Mouse (Mus musculus): ENCODE results near the gene Tha1. TPM values are rescaled to one million over a fixed set of nuclear protein-coding genes. Genes with fewer than 3 reads are reported as not detected.
A peak's percentile ranks its signal among the peaks of the same experiment; 100 is the strongest.

Tha1 gene
- polyA plus RNA-seq, 1 experiment from 2014 or later = 6.6 TPM

DNA sequence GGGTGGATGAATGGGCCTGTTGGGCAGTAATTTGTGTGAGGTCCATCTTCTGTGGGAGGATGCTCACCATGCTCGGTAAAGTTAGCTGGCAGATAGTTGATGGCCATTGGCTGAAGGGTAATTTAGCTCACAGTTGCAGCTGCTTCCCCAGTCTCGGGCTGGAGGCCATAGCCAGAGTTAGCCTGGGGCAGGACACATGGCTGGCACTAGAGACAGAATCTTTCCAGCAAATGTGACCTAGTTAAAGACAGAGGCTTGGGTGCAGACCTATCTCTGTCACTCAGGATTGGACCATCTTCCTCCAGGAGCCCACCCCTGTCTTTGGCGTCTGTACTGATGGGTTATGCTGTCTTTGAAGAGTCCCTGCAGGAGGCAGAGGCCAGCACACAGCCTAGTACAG, 14.9 kb downstream of the Tha1 start:
- Histone ChIP-seq H3K9me3 (ENCODE audit: low read length) (no peaks in the 10 kb centered on the region), H3K27ac (ENCODE audit: low read depth) (no peak overlapping the region), H3K4me2 (ENCODE audit: low read depth, low read length) (no peak overlapping the region), H3K36me3 (replicated peaks; ENCODE audit: insufficient read depth, low read length) (peaks cover 38% of the 10 kb centered on the region), H3K27me3 (ENCODE audit: insufficient read depth, low read length) (peaks cover 32% of the 10 kb centered on the region), H3K9ac (replicated peaks) (no peak overlapping the region), H3K4me3 (ENCODE audit: low read depth, low read length) (no peak overlapping the region), H3K4me1 (ENCODE audit: insufficient read depth) (no peaks in the 10 kb centered on the region)
- DNase-seq (no peak), ATAC-seq (no peak)
- 73% methylated on average over 3 of the region's 3 CpGs for WGBS (ENCODE audit: insufficient replicate concordance)
- TF ChIP-seq EP300 (IDR thresholded peaks at IDR 0.05; ENCODE audit: low read depth) (no peak), CTCF (IDR thresholded peaks at IDR 0.05; ENCODE audit: low read depth) (no peak)

DNA sequence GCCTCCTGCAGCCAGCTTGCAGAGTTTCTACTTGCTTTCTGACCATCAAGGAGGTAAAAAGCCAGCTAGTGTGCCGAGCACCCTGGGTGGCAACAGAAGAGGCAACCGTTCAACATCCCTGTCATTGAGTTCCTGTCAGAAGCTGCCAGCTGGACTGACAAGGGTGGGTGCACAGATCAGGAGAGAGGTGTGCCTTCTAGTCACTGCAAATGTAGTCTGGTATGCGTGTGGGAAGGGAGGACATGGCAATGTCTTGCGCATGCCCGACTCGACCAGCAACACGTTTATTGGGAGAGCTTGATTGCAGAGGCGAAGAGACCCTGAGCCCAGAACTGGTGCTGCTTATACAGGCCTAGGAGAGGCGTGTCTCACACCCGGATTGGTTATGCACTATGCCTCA, 15.8 kb downstream of the Tha1 start:
- no peak overlapping the region for H3K9ac ChIP-seq (replicated peaks)
- no peak overlapping the region for H3K4me2 ChIP-seq (ENCODE audit: low read depth, low read length)
- H3K4me1 ChIP-seq (ENCODE audit: insufficient read depth) = no peaks in the 10 kb centered on the region
- no peak overlapping the region for H3K27ac ChIP-seq (ENCODE audit: low read depth)
- H3K27me3 ChIP-seq (ENCODE audit: insufficient read depth, low read length) = peaks cover 27% of the 10 kb centered on the region
- ATAC-seq = 0 out of 2 replicates have a peak, but pooled peaks have one; percentile 21
- H3K9me3 ChIP-seq (ENCODE audit: low read length) = no peaks in the 10 kb centered on the region
- H3K4me3 ChIP-seq (ENCODE audit: low read depth, low read length) = no peak overlapping the region
- 95% methylated on average over 10 of the region's 10 CpGs for WGBS (ENCODE audit: insufficient replicate concordance)
- H3K36me3 ChIP-seq (replicated peaks; ENCODE audit: insufficient read depth, low read length) = peaks cover 48% of the 10 kb centered on the region
- TF ChIP-seq CTCF (IDR thresholded peaks at IDR 0.05; ENCODE audit: low read depth) = no peak
- TF ChIP-seq EP300 (IDR thresholded peaks at IDR 0.05; ENCODE audit: low read depth) = no peak
- no peak for DNase-seq

DNA sequence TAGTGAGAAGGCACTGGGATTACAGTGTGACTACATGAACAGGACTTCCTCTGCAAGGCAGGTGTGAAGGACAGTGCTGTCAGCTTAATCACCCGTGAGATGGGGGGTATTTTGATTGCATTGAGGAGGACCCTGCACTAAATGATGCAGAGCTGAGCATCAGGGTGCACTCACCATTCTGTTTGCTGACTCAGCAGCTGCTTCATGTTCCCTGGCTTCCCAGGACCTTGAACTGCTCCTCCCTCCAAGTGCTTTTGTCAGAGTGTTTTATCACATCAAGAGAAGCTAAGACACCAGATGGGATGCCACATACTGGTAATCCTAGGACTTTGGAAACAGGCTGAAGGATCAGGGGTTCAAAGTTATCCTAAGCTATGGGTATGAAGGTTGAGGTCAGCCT, 17.3 kb downstream of the Tha1 start:
- H3K36me3 ChIP-seq (replicated peaks; ENCODE audit: insufficient read depth, low read length) = peaks cover 60% of the 10 kb centered on the region
- no peak for ATAC-seq
- WGBS (ENCODE audit: insufficient replicate concordance) = 78% methylated on average over 1 of the region's 1 CpGs

DNA sequence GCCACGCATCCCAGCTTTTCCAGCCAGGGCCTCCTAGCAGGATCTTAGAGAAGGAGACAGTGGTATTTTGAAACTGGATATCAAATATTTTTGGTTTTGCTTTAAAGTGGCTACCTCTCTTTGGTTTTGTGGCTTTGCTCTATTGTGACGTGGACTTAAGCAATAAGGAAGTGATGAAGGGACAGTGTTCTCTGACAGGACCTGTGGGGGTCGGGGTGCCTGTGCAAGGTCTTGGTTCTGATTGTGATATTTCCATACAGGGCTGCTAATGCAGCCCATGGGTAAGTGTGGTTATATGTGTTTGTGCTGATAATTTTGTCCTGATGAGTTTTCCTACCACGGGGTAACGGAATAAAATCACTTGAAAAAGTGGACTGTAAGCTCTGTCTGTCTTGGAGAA, 17.9 kb downstream of the Tha1 start:
- Histone ChIP-seq H3K9ac (replicated peaks) (no peak overlapping the region), H3K4me1 (ENCODE audit: insufficient read depth) (peaks cover 6% of the 10 kb centered on the region), H3K9me3 (ENCODE audit: low read length) (no peaks in the 10 kb centered on the region), H3K36me3 (replicated peaks; ENCODE audit: insufficient read depth, low read length) (peaks cover 62% of the 10 kb centered on the region), H3K27ac (ENCODE audit: low read depth) (no peak overlapping the region), H3K4me3 (ENCODE audit: low read depth, low read length) (no peak overlapping the region), H3K27me3 (ENCODE audit: insufficient read depth, low read length) (peaks cover 8% of the 10 kb centered on the region), H3K4me2 (ENCODE audit: low read depth, low read length) (no peak overlapping the region)
- no peak for DNase-seq
- TF ChIP-seq CTCF (IDR thresholded peaks at IDR 0.05; ENCODE audit: low read depth) (no peak), EP300 (IDR thresholded peaks at IDR 0.05; ENCODE audit: low read depth) (no peak)
- WGBS (ENCODE audit: insufficient replicate concordance) = 93% methylated on average over 5 of the region's 5 CpGs
- no peak for ATAC-seq

More for the DNA sequence above, 17.3 kb downstream of the Tha1 start:
- no peak for DNase-seq
- Histone ChIP-seq H3K4me1 (ENCODE audit: insufficient read depth) (0 out of 2 replicates have a peak, but pooled peaks cover 2% of the 10 kb centered on the region), H3K4me3 (ENCODE audit: low read depth, low read length) (no peak overlapping the region), H3K9ac (replicated peaks) (no peak overlapping the region), H3K9me3 (ENCODE audit: low read length) (no peaks in the 10 kb centered on the region), H3K4me2 (ENCODE audit: low read depth, low read length) (no peak overlapping the region), H3K27me3 (ENCODE audit: insufficient read depth, low read length) (peaks cover 14% of the 10 kb centered on the region), H3K27ac (ENCODE audit: low read depth) (no peak overlapping the region)
- no peak for TF ChIP-seq EP300 (IDR thresholded peaks at IDR 0.05; ENCODE audit: low read depth)
- no peak for TF ChIP-seq CTCF (IDR thresholded peaks at IDR 0.05; ENCODE audit: low read depth)

DNA sequence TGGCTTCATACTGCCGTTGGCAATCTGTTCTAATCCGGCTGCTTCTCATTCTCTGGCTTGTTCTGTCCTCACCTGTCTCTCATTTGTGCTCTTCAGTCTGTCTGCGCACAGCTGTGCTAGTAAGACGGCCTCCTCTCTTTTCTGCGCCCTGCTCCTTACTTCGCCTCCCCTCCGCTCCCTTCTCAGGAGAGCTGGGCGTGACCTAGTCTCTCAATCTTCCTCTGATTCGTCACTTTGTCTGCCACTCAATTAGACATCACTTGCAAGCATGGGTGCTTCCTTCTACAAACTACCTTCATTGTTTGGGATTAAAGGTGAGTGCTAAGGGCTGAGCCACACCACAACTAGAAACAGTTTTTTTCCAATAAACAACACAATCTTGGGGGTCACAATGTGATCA, 19.0 kb downstream of the Tha1 start:
- peaks cover 62% of the 10 kb centered on the region for H3K36me3 ChIP-seq (replicated peaks; ENCODE audit: insufficient read depth, low read length)
- no peak for DNase-seq
- WGBS (ENCODE audit: insufficient replicate concordance) = 94% methylated on average over 9 of the region's 9 CpGs
- H3K4me1 ChIP-seq (ENCODE audit: insufficient read depth) = peaks cover 8% of the 10 kb centered on the region
- no peak overlapping the region for H3K4me2 ChIP-seq (ENCODE audit: low read depth, low read length)
- no peaks in the 10 kb centered on the region for H3K27me3 ChIP-seq (ENCODE audit: insufficient read depth, low read length)
- TF ChIP-seq EP300 (IDR thresholded peaks at IDR 0.05; ENCODE audit: low read depth) (no peak), CTCF (IDR thresholded peaks at IDR 0.05; ENCODE audit: low read depth) (no peak)
- H3K9ac ChIP-seq (replicated peaks) = no peak overlapping the region
- H3K4me3 ChIP-seq (ENCODE audit: low read depth, low read length) = no peak overlapping the region
- H3K9me3 ChIP-seq (ENCODE audit: low read length) = no peaks in the 10 kb centered on the region
- no peak for ATAC-seq
- H3K27ac ChIP-seq (ENCODE audit: low read depth) = no peak overlapping the region

DNA sequence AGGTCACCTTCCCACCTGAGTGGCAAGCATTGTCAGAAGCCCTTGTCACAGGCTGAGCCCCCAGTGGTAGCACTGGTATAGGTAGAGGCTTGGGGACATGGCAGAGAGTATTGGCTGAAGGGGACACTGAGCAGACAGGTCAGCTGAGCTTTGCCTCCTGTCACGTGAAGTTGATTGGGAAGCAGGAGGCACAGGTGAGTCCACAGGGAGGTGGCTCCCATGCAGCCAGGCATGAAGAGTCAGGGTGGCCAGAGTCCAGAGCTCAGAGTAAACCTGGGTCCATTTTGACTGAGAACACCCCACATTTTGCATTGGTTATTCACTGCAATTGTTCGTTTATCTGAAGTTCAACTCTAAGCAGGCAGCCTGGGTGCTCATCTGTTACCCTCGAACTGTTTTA, 20.4 kb downstream of the Tha1 start:
- no peak overlapping the region for H3K27ac ChIP-seq (ENCODE audit: low read depth)
- peaks cover 62% of the 10 kb centered on the region for H3K36me3 ChIP-seq (replicated peaks; ENCODE audit: insufficient read depth, low read length)
- ATAC-seq = no peak
- H3K9ac ChIP-seq (replicated peaks) = no peak overlapping the region
- WGBS (ENCODE audit: insufficient replicate concordance) = 89% methylated on average over 3 of the region's 3 CpGs
- H3K27me3 ChIP-seq (ENCODE audit: insufficient read depth, low read length) = no peaks in the 10 kb centered on the region
- TF ChIP-seq EP300 (IDR thresholded peaks at IDR 0.05; ENCODE audit: low read depth) = no peak
- no peak for TF ChIP-seq CTCF (IDR thresholded peaks at IDR 0.05; ENCODE audit: low read depth)
- H3K4me1 ChIP-seq (ENCODE audit: insufficient read depth) = peaks cover 16% of the 10 kb centered on the region
- no peak overlapping the region for H3K4me2 ChIP-seq (ENCODE audit: low read depth, low read length)
- H3K4me3 ChIP-seq (ENCODE audit: low read depth, low read length) = no peak overlapping the region
- DNase-seq = no peak
- H3K9me3 ChIP-seq (ENCODE audit: low read length) = no peaks in the 10 kb centered on the region

All from liver, postnatal 0 days (tissue).